Mouse (Mus musculus): ENCODE measurements around the gene Khdc1c. TPM values are rescaled to one million over a fixed set of nuclear protein-coding genes. Genes with fewer than 3 reads are reported as not detected.

Khdc1c gene
- polyA plus RNA-seq, 1 experiment from 2014 or later: not detected

- Histone ChIP-seq H3K4me3 (ENCODE audit: low read depth, low read length) (no peak overlapping the region), H3K27me3 (ENCODE audit: control insufficient read depth, insufficient read depth, low read length) (no peaks in the 10 kb centered on the region), H3K27ac (ENCODE audit: low read depth, low read length) (no peak overlapping the region), H3K4me2 (ENCODE audit: low read depth, low read length, severe bottlenecking) (no peak overlapping the region), H3K36me3 (ENCODE audit: control insufficient read depth, insufficient read depth, low read length) (no peaks in the 10 kb centered on the region), H3K4me1 (replicated peaks; ENCODE audit: control insufficient read depth, insufficient read depth, low read length) (no peaks in the 10 kb centered on the region), H3K9me3 (ENCODE audit: control insufficient read depth, low read length) (no peaks in the 10 kb centered on the region), H3K9ac (ENCODE audit: low read length) (no peak overlapping the region)
- 62% methylated on average over 18 of the region's 18 CpGs for WGBS
- peak; percentile 65 for ATAC-seq (replicated peaks; ENCODE audit: low FRiP score)
- DNase-seq (ENCODE audit: low spot score): no peak
These were observed 43.4 kb downstream of the Khdc1c start for GRCm38 (mm10) chr1:21411331-21412196.

- Histone ChIP-seq H3K4me2 (ENCODE audit: low read depth, low read length, severe bottlenecking) (no peak overlapping the region), H3K36me3 (ENCODE audit: control insufficient read depth, insufficient read depth, low read length) (no peaks in the 10 kb centered on the region), H3K9me3 (ENCODE audit: control insufficient read depth, low read length) (no peaks in the 10 kb centered on the region), H3K9ac (ENCODE audit: low read length) (no peak overlapping the region), H3K4me1 (replicated peaks; ENCODE audit: control insufficient read depth, insufficient read depth, low read length) (no peaks in the 10 kb centered on the region), H3K27ac (ENCODE audit: low read depth, low read length) (no peak overlapping the region), H3K4me3 (ENCODE audit: low read depth, low read length) (no peak overlapping the region), H3K27me3 (ENCODE audit: control insufficient read depth, insufficient read depth, low read length) (no peaks in the 10 kb centered on the region)
- no peak for DNase-seq (ENCODE audit: low spot score)
- WGBS: 87% methylated on average over 2 of the region's 2 CpGs
- ATAC-seq (replicated peaks; ENCODE audit: low FRiP score): no peak
These were observed 44.0 kb downstream of the Khdc1c start for GRCm38 (mm10) chr1:21412197-21412555.

- no peaks in the 10 kb centered on the region for H3K4me1 ChIP-seq (replicated peaks; ENCODE audit: control insufficient read depth, insufficient read depth, low read length)
- no peak overlapping the region for H3K4me3 ChIP-seq (ENCODE audit: low read depth, low read length)
- H3K9me3 ChIP-seq (ENCODE audit: control insufficient read depth, low read length): no peaks in the 10 kb centered on the region
- no peaks in the 10 kb centered on the region for H3K27me3 ChIP-seq (ENCODE audit: control insufficient read depth, insufficient read depth, low read length)
- no peak for DNase-seq (ENCODE audit: low spot score)
- H3K9ac ChIP-seq (ENCODE audit: low read length): no peak overlapping the region
- H3K27ac ChIP-seq (ENCODE audit: low read depth, low read length): no peak overlapping the region
- no peak for ATAC-seq (replicated peaks; ENCODE audit: low FRiP score)
- no peak overlapping the region for H3K4me2 ChIP-seq (ENCODE audit: low read depth, low read length, severe bottlenecking)
- H3K36me3 ChIP-seq (ENCODE audit: control insufficient read depth, insufficient read depth, low read length): no peaks in the 10 kb centered on the region
These were observed 51.2 kb downstream of the Khdc1c start for GRCm38 (mm10) chr1:21419370-21419769.

Other genes with a start within 250 kb of the Khdc1c start
- 10.9 and 12.1 TPM in 2 replicates for gene Tmem14a, start 149.8 kb upstream of the Khdc1c start, polyA plus RNA-seq (2014; fragmentation: Nextera tagmentation; extraction: Ambion mirVana)
- 0.25 TPM in 1 of 2 replicates, not detected in the other for gene Gsta3, start 127.7 kb upstream of the Khdc1c start, polyA plus RNA-seq (2014; fragmentation: Nextera tagmentation; extraction: Ambion mirVana)
- gene Khdc1a, start 18.7 kb upstream of the Khdc1c start, polyA plus RNA-seq (2014; fragmentation: Nextera tagmentation; extraction: Ambion mirVana): not detected in 2 replicates
- gene Khdc1b, start 15.2 kb downstream of the Khdc1c start, polyA plus RNA-seq (2014; fragmentation: Nextera tagmentation; extraction: Ambion mirVana): not detected in 2 replicates